In the genomic region with DNA sequence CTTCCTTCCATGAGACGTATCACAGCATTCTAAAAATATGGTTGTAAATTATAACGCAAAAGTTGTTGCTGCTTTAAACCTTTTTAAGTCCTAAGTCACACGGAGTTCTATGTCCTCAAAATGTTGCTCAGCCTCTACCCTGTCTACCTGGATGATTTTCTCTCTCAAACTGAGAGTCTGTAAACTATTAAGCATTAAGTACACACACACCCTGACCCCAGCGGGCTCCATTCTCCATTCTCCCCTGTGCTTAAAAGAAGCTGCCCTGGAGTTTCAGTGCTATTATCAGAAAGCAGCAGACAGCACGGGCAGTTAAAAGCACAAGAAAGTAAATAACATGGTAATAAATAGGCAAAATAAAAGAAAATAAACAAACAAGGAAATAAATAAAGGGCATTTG, we compare ENCODE assay signal across 20 mouse cellular contexts. TPM values are rescaled to one million over a fixed set of nuclear protein-coding genes. Genes with fewer than 3 reads are reported as not detected.
"Had no signal": no experiment of that assay in that cellular context is flagged by ENCODE, and none has a peak within 500 bp of the region (broad histone marks: within the 10 kb centered on the region; RNA-seq: fewer than 3 reads in every experiment).

No protein-coding gene starts in this region.

- H3K4me3 ChIP-seq: limb, embryonic 12.5 days; limb, embryonic 15.5 days; midbrain, embryonic 12.5 days; midbrain, embryonic 15.5 days; neural tube, embryonic 12.5 days; neural tube, embryonic 15.5 days; stomach, embryonic 15.5 days had no signal

- H3K9me3 ChIP-seq: limb, embryonic 15.5 days; midbrain, embryonic 12.5 days; midbrain, embryonic 15.5 days; neural tube, embryonic 12.5 days; neural tube, embryonic 15.5 days; stomach, embryonic 15.5 days had no signal

- H3K36me3 ChIP-seq: limb, embryonic 12.5 days; limb, embryonic 15.5 days; midbrain, embryonic 12.5 days; midbrain, embryonic 15.5 days; neural tube, embryonic 12.5 days; neural tube, embryonic 15.5 days; stomach, embryonic 15.5 days had no signal

- DNase-seq: kidney, adult 18-20 months; kidney, adult 9 months; kidney, postnatal 14 days; kidney, postnatal 4 days; left cerebral cortex, postnatal 4 days; lung, embryonic 14.5 days; retina, postnatal 1 day; right cerebral cortex, postnatal 25 days; spleen, adult 18-20 months; thymus, postnatal 25 days had no signal

- H3K9ac ChIP-seq: limb, embryonic 12.5 days; limb, embryonic 15.5 days; lung, embryonic 14.5 days; midbrain, embryonic 12.5 days; midbrain, embryonic 15.5 days; neural tube, embryonic 12.5 days; neural tube, embryonic 15.5 days; stomach, embryonic 15.5 days had no signal

- ATAC-seq: intestine, embryonic 16.5 days; lung, postnatal 0 days; midbrain, embryonic 15.5 days had no signal

- H3K4me2 ChIP-seq: limb, embryonic 12.5 days; limb, embryonic 15.5 days; lung, embryonic 14.5 days; midbrain, embryonic 12.5 days; midbrain, embryonic 15.5 days; neural tube, embryonic 12.5 days; neural tube, embryonic 15.5 days; stomach, embryonic 15.5 days had no signal

- H3K27me3 ChIP-seq: limb, embryonic 12.5 days; limb, embryonic 15.5 days; midbrain, embryonic 12.5 days; midbrain, embryonic 15.5 days; neural tube, embryonic 12.5 days; neural tube, embryonic 15.5 days; stomach, embryonic 15.5 days had no signal

- H3K27ac ChIP-seq: limb, embryonic 12.5 days; limb, embryonic 15.5 days; macrophage; midbrain, embryonic 12.5 days; midbrain, embryonic 15.5 days; neural tube, embryonic 12.5 days; neural tube, embryonic 15.5 days; stomach, embryonic 15.5 days had no signal

- H3K4me1 ChIP-seq: midbrain, embryonic 15.5 days had no signal

RNA-seq across cellular contexts. Expression of gene Mstn, which starts 2.3 kb away (rescaled TPM):
- polyA plus RNA-seq: intestine, embryonic 16.5 days; lung, embryonic 14.5 days; lung, postnatal 0 days; macrophage had no signal

RNA-seq across cellular contexts. Expression of gene 1700019D03Rik, which starts 39.1 kb away (rescaled TPM):
- polyA plus RNA-seq: macrophage had no signal
